Mouse (Mus musculus) gastrocnemius, postnatal 36 days (tissue): Measurements from ENCODE around the gene Hoxd12. TPM values are rescaled to one million over a fixed set of nuclear protein-coding genes. Genes with fewer than 3 reads are reported as not detected.

Experiments
- DNase-seq, 2 experiments: peaks; one replicate each; pipeline ENCODE4 v3.0.0; 2022
- intact Hi-C: fragments of 180-260 bp; cut with DNase I; formaldehyde crosslinking; loops from one replicate; pipeline ENCODE4 v1.15.1; 2025
- total RNA-seq, 2 experiments: library from RNA; stranded (reverse); gene quantifications; 2 replicates each; pipeline ENCODE4 v1.2.3; 2021

Hoxd12 gene
- total RNA-seq, 2 experiments from 2014 or later: not detected

DNA sequence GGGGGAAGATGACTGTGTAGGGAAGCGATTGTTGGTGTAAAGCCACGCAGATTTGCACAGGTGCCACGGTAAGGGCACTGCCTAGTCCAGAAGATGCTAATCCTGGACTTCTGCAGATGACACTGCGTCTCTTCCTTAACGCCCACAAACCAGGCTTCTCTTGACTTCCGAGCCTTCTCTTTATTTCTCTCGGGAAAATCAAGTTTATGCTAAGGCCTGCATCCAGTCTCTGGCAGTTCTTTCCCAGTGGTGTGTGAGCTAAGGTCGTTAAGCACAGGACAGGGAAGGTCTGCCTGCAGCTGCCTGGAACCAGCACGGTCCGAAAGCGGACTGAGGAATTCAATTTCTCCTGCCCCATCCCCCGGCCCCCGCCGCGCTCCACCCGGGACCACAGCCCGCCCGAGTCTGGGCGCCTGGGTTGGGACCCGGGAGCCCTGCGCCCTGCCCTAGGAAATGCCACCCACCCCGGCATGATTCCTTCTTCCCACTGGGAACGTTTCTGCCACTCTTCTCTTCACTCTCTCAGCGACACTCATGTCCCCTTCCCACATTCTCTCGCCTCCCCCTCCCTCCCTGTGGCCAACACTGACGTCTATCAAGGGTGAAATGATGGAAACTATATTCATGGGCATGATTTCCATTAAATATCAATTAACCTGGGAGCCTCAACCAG lies 29.0 kb downstream of the Hoxd12 start:
- DNase-seq: no peak
- intact Hi-C loops: loop anchor here (2.0 to 5.0 kb wide), 4 partner anchors 258 to 448 kb away; no protein-coding TSS in a partner anchor

DNA sequence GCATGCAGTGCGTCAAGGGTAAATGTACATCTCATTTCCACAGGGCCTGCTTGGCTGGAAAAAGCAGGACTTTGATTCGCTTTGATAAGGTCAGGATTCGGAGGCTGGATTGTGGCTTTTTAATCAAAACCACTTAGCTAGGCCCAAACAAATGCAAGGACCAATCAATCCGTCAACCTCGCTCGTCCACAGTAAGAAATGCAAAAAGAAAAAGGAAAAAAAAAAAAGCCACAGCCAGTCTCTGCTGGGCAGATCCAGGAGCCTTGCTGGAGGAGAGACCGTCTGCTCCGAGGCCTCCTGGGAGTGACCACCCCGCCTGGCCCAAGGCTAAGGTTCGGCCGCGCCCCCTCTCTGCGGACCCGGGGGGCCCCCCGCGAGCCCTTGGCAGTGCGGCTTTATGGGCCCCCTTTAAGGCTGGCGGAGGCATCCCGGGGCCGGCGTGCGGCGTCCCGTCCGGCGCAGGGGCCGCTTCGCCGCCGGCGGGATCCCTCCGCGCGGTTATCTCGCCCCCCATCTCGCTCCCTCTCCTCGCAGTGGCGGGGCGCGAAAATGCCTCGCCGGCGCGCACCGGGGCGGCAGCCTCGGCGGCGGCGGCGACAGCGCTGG lies 29.7 kb downstream of the Hoxd12 start, which contains the start of gene Hoxd8:
Gene Hoxd8 (plus strand): TSS at position 223 of the 606 bp plus-strand sequence.
- intact Hi-C loops: loop anchor here (5.0 kb wide), 3 partner anchors 258 to 448 kb away; no protein-coding TSS in a partner anchor
- peak; percentile 66 to 70 for DNase-seq

DNA sequence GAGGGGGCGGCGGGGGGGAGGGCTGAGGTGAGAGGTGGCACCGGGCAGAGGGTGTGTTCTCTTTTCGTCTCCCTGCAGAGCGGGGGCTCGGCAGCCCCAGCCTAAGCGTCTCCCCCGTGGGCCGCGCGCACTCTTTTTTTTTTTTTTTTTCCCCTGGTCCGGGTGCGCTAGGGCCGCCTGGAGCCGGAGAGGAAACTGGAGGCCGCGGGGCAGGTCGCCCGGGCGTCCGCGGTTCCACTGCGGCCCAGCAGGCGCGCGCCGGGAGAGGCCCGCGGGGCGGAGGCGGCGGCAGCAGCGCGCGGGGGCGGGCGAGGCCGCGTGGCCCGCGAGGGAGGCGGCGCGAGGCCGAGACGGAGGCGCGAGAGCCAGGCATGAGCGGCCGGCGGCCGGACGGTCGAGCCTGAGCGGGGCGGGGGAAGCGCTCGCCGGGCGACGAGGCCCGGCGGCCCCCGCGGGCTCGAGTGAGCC lies 30.2 kb downstream of the Hoxd12 start:
- intact Hi-C loops: loop anchor here (5.0 kb wide), 4 partner anchors 257 to 882 kb away; no protein-coding TSS in a partner anchor
- no peak for DNase-seq

DNA sequence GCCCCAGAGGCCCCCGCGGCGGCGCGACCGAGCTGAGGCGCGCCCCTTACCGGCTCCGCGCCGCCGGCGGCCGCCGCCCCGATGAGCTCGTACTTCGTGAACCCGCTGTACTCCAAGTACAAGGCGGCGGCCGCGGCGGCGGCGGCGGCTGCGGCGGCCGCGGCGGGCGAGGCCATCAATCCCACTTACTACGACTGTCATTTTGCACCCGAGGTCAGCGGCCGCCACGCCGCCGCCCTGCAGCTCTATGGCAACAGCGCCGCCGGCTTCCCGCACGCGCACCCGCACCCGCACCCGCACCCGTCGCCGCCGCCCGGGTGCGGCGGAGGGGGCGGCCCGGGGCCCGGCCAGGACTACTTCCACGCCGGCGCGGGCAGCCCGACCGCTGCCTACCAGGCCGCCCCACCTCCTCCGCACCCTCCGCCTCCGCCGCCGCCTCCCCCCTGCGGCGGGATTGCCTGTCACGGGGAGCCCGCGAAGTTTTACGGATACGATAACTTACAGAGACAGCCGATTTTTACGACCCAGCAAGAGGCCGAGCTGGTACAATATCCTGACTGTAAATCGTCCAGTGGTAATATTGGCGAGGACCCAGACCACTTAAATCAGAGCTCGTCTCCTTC lies 30.8 kb downstream of the Hoxd12 start:
- intact Hi-C loops: loop anchor here (5.0 kb wide), 1 partner anchor 882 kb away; no protein-coding TSS in a partner anchor
- no peak for DNase-seq

DNA sequence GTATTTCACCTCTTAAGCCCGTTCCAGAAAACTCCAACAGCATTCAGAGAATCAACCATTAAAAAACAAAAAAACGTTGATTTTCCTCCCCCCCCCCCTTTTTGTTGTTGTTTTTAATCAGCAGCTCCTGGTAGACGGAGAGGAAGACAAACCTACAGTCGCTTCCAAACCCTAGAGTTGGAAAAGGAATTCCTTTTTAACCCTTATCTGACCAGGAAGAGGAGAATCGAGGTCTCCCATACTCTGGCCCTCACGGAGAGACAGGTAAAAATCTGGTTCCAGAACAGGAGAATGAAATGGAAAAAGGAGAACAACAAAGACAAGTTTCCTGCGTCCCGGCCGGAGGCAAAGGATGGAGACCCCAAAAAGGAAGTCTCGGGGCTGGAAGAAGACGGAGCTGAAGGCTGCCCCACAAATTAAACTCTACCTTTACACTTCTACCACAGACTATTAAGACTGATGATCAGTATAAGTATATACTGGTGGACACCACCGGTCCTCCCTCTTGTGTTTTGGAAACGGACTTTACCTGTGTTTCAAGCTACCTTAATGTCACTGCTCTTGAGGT lies 31.7 kb downstream of the Hoxd12 start:
- intact Hi-C loops: loop anchor here (5.0 kb wide), 1 partner anchor 881 kb away; no protein-coding TSS in a partner anchor
- no peak for DNase-seq

DNA sequence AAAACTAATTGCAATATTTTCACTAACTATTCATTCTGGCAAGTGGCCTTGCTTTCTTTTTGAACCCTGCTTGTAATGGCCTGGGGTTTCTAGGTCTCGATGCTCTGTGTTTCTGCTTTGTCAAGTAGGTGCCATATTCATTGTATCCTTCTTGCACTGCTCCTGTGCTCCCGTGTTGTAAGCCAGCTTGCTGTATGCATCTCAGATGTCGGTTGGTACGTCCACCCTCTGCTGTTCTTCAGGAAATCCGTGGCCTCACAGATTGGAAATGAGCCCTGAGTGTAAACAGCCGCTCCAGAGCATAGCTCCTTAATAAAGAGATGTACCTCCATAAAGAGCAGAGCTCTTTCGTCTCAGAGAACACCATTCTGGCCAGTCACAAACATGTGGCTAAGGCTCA lies 32.8 kb downstream of the Hoxd12 start:
- DNase-seq: no peak
- intact Hi-C loops: loop anchor here (5.0 kb wide), 1 partner anchor 880 kb away; no protein-coding TSS in a partner anchor

DNA sequence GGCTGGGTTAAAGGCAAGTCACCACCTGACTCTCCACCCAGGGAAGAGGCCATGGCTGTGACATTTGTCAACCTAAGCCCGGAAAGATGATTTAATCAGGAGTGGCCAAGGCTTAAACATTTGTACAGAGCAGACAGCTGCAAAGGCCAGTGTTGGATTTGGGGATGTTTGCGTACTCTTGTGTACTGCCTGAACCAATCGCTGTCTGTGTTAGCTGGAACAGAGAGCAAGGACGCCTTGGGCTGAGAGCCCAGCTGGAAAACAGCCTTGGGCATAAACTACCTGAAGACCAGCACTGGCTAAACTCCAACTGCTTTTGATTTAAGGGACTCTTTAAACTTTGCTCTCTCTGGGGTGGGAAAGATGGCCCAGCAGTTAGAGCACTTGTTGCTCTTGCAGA lies 33.9 kb downstream of the Hoxd12 start:
- intact Hi-C loops: loop anchor here (5.0 kb wide), 1 partner anchor 879 kb away; no protein-coding TSS in a partner anchor
- no peak for DNase-seq

DNA sequence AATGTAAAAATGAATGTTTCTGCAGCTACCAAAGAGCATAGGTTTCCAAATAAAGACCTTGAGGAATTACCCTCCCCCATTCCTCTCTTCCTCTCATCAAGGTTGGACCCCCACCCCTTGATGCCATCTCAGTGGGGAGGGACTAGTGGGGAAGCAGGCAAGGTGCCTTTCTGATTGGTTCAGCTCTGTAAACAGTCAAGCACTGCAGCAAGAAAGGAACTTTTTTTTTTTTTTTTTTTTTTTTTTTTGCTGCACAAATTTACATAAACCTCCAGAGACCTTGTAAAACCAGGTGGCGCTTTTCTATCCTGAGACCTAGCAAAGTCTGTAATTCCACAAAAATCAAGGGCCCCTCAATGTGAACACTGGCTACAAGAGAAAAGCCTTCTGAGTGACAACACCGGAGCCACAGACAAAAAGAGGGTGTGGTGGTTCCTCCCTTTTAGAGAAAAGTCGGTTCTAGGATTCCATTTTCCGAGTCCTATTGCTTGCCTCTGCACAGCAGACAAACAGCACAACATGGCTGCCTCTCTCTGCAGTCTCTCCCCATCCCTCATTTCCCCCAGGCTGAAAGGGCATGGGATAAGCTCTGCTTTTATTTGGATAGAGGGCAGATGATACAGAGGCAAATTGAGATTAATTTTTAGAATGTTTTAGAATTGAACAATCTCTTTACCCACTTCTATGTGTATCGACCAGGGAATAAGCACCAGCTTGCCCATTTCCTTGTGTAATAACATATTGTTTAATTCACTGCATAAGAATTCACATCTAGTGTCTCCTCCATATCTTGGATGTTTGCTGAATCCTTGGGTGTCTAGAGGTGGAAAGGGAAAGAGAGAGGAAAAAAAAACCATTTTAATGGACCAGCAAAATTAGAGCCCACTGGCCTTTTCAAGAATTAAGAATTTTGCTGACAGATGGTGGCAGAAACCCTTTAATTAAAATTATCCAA lies 34.9 kb downstream of the Hoxd12 start:
- no peak for DNase-seq
- intact Hi-C loops: loop anchor here (5.0 kb wide), 1 partner anchor 878 kb away; no protein-coding TSS in a partner anchor

DNA sequence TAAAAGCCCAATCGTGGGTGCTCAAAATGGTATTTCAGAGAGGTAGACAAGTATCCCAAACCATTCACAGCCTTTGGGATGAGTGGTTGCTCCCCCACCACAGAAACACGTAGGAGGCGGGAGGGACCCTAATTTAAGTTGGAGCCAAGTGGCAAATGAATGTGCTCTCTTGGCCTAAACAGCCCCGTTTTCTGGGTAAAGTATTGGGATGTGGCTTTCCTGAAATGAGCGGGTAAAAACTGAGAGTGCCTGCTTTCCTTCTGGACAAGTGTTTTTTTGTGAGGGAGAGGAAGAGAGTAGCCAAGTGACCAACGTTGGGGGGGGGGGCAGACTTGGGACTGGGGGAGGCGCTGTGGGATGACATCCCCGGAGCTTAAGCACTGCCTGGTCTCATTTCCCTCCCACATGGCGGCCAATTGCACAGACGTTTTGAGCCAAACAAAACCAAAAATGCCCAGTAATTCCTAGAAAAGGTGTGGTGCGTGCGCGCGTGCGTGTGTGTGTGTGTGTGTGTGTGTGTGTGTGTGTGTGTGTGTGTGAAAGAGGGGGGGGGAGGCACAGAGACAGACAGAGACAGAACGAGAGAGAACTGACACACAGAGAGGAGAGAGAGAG lies 36.2 kb downstream of the Hoxd12 start:
- intact Hi-C loops: no loop called here
- no peak for DNase-seq

DNA sequence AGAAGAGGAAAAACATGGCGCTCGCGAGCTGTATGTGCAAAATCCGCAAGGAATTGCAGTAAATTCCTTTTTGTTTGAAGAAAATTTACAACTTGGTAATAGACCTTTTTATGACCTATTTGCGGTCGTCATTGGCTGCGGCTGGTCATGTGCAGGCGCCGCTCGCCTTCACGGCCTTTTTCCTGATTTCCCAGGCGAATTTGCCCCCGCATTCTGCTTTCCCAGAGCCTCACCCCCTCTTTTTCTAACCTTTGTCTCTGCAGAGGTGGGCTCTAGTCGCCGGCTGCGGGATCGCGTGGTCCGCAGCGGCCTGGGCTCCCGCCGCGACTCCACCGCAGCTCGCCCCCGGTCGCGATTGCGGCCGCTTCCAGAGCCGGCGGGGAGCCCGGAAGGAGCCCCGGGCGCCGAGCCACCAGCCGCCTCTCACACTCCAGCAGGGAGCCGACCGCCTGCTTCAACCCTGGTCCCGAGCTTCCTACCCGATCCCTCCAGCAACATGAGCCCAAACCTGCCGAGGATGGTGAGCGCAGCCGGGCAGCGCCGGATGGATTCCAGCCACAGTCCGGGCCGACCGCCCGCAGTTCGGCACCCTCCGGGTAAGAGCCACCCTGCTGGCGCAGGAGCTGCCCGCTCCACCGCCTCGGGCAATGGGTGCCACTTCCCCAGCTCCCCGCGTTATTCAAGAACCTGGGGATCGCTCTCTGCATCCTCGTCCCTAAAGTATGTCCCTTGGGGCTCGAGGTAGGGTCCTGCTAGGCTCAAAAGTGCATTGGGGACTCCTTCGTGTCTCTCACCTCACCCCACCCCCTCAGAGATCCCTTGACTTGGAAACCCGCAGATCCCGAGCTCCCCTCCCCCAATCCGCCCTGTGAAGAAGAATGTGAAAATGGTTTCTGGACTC lies 37.2 kb downstream of the Hoxd12 start, which contains the start of the genes Hoxd3 and Hoxd4:
Gene Hoxd3 (plus strand): TSS at position 207 of the 901 bp plus-strand sequence.
Gene Hoxd4 (plus strand): TSS at position 209 of the 901 bp plus-strand sequence.
- peak in 1 of 2 experiments; percentile 66 for DNase-seq
- intact Hi-C loops: no loop called here

DNA sequence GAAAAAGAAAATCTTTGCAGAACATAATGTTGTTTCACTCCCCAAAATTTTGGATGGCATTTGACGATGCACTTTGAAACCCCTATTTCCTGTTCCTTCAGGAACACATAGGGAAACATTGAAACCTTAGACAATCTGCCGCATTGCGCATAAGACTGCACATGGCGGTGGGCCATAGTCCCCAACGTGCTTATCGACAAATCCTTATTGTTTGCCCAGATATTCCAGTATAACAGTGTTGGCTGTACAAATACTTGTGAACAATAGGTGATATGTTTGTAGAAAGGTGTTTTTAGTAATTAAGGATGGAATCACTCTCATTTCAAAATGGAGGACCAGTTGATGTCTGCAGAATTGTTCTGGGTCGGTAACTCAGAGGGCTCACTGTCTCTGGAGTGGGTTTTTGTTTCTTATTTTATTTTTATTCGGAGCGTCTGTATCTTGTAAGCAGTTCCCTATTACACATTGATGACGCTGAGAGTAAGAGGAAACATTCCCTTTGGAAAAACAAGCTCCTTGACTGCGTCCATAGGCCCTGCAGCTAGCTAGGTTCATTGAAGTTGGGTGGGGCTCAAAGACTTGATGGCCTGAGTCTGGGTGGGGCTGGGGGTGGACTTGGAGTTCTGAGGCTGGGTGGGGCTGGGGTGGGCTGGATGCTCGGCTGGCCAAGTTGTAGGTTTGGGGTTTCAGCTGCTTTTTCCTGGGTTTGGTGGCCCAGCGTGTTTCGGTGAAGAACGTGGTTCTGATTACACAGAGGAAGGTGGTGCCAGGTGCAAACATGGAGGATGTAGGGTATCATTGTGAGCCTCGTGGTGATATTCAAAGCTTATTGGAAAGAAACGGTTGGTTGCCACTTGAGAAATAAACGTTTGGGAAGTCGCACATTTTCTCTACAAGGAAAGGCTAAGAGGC lies 38.7 kb downstream of the Hoxd12 start:
- intact Hi-C loops: no loop called here
- no peak for DNase-seq

DNA sequence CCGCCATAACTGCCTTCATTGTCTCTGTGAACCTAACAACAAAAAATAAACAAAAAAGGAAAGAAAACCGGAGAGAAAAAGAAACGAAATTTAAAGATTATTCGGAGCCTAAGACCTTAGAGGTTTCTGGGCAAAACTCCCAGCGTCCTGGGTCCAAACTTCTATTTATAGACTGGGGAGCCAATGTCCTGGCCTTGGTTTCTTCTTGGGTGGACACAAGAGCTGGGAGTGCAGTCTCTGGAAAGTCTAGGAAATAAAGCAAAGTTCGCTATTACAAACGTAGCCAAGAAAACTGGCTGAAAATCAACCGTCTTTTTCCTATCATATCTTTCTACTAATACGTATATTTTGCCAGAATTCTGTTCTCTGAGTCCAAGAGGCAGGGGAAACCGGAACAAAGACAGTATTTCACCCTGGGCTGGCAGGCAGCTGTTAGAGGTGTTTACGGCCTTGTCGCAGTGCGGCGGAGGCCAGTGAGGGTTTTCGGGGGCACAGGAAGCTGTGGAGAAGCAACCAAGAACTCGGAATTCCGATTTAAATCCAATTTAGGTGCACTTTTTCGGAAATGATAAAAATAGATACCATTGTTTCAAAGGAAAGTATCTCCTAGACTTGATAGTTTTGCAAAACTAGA lies 39.5 kb downstream of the Hoxd12 start:
- intact Hi-C loops: no loop called here
- DNase-seq: no peak

DNA sequence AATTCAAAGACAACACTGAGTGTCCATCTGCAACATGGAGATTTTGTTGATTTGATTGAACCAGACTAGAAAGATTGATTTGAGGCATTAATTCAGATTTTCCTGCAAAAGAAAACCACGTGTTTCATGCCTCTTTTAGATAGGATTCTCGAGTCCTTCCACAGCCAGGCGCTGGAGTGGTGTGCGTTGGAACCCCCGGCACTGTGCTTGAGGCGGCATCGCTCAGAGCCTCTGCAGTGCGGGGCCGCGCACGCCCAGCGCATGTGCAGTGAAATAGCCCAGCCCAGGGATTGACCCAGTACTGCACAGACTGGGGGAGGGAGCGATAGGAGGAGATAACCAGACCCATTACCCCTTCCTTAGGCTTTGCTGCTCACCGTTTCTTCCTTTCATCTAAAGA lies 40.1 kb downstream of the Hoxd12 start:
- intact Hi-C loops: loop anchor here (5.0 kb wide), 1 partner anchor 337 kb away; no protein-coding TSS in a partner anchor
- no peak for DNase-seq

DNA sequence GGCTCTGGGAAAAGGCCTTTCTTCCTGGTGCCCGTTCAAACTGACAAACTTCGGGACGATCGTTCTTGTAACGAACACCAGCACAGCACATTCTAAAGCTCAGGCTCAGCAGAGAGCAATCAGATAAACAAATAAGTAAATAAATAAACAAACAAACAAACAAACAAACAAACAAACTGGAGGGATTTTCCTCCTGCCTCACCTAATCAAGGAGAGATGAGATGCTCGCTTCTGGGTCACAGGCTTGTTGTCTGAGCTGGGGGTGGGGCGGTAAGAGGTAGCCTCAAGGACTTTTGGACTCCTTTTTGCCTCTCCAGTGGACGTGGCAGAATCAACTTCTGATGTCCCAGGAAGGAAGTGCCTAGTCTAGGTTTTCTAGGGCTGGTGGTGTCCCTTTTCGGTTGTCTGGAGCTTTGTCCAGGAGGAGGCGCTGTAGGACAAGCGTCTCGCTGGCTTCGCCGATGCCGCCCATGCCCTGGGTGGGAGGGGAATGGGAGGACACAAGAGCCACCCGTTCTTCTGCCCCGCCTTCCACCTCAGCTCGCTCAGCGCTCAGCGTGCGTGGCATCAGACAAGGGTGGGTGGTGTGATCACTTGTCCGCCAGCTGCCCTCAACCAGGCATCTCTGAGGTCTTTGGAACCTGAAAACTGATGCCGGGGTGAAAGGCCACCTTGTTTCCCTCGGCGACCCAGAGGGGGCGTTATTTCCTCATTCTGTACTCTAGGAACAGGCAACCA lies 40.9 kb downstream of the Hoxd12 start:
- peak; percentile 81 to 85 for DNase-seq
- intact Hi-C loops: loop anchor here (1.0 to 5.0 kb wide), 2 partner anchors 249 to 337 kb away; no protein-coding TSS in a partner anchor

DNA sequence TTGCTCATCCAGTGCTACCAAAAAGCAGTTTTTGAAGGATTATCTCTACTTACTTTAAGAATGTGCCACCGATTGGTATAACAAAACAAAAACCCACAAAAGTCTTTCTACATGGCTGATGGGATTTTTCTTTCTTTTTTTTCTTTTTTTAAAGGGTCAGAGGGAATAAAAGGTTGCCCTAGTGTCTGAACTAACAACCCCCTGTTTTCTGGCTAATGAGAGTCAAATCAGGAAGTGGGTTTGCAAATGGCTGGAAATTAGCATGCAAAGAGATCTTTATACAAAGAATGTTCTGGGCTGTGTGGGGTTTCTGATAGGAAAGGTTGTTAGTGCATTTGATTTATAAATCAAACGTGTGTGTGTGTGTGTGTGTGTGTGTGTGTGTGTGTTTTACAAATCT lies 45.6 kb downstream of the Hoxd12 start:
- DNase-seq: no peak
- intact Hi-C loops: no loop called here
